Mouse (Mus musculus) stomach, embryonic 16.5 days (tissue): ENCODE results near the gene Nfya. TPM values are rescaled to one million over a fixed set of nuclear protein-coding genes. Genes with fewer than 3 reads are reported as not detected.

Experiments
- ATAC-seq: fragments of 200-750 bp; cut with Nextera tagmentation; 2 replicates; pipeline ENCODE4 v1.8.0; 2017; ENCODE audit warnings: moderate number of reproducible peaks, moderate TSS enrichment; ENCODE audit not compliant: insufficient read depth, low FRiP score
- H3K27ac ChIP-seq: fragments of 300-500 bp; sonication (generic); 2 replicates; pipeline ENCODE4 v1.5.1; 2014; ENCODE audit warnings: low read length
- H3K27me3 ChIP-seq: fragments of 300-500 bp; sonication (generic); 2 replicates; pipeline ENCODE4 v1.6.1; 2014; ENCODE audit warnings: low read length, control low read depth, mixed read lengths; ENCODE audit not compliant: control insufficient read depth, insufficient read depth
- H3K36me3 ChIP-seq: fragments of 300-500 bp; sonication (generic); 2 replicates; pipeline ENCODE4 v1.6.1; 2014; ENCODE audit warnings: low read length; ENCODE audit not compliant: control insufficient read depth, insufficient read depth
- H3K4me1 ChIP-seq: fragments of 300-500 bp; sonication (generic); 2 replicates; pipeline ENCODE4 v1.6.1; 2014; ENCODE audit warnings: low read length, control low read depth, mixed read lengths; ENCODE audit not compliant: control insufficient read depth, insufficient read depth
- H3K4me2 ChIP-seq: fragments of 300-500 bp; sonication (generic); 2 replicates; pipeline ENCODE4 v1.6.1; 2014; ENCODE audit warnings: low read depth, low read length, mixed read lengths
- H3K4me3 ChIP-seq: fragments of 300-500 bp; sonication (generic); replicated peaks from 2 replicates; pipeline ENCODE4 v1.5.1; 2014; ENCODE audit warnings: mild to moderate bottlenecking, low read length
- H3K9ac ChIP-seq: fragments of 300-500 bp; sonication (generic); 2 replicates; pipeline ENCODE4 v1.6.1; 2014; ENCODE audit warnings: low read length
- H3K9me3 ChIP-seq: fragments of 300-500 bp; sonication (generic); replicated peaks from 2 replicates; pipeline ENCODE4 v1.6.1; 2016; ENCODE audit warnings: low read length, control low read depth; ENCODE audit not compliant: control insufficient read depth
- WGBS: fragments of 180-500 bp; shearing (Covaris S2); extraction: QIAGEN DNeasy Blood & Tissue Kit; methylation state at CpG from one replicate; pipeline ENCODE4 v1.1.7; 2014; 5-methylcytosine and 5-hydroxymethylcytosine counted together
- polyA plus RNA-seq: library from polyadenylated mRNA; unstranded; fragments of >200 nt; fragmentation: Nextera tagmentation; extraction: Ambion mirVana; gene quantifications from 2 replicates; pipeline ENCODE4 v1.2.1, GENCODE M21; 2015

The Nfya gene
- polyA plus RNA-seq, 1 experiment from 2014 or later, result 11.3 TPM

DNA sequence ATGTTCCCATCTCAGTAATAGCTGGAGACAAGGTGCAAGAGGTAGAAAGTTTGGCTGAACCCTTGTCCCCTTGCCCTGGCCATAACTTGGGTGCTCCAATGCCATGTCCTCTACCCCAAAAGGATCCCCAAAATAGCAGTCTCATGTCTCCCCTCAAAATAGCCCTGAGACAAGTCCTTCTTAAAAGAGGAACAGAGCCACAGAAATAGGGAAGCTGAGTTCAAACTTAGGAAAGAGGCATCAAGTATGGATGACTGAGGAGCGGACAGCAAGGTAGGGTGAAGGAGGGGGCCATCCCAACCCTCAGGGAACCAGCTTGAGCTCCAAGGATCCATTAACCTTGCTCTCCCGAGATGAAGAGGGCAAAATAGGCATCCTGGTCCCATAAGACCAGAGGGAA, 62.4 kb downstream of the Nfya start:
- no peaks in the 10 kb centered on the region for H3K9me3 ChIP-seq

DNA sequence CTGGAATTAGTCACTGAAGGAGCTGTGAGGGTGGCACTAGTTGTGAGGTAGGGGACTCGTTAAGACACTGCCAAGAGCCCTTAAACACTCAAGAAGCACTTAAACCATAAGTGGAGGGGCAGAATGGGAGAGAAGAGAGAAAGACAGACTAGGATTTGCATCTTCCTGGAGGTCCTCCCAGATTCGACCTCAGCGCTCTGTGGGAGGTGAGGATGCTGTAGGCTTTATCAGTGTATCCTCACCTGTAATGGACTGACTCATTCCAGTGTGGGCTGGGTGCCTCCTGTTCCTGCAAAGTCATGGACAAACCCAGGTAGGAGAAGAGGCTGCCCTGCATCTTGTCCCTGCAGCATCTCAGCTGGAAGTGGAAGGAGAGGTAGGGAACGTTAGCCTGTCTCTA, 62.9 kb downstream of the Nfya start:
- no peak for ATAC-seq
- no peaks in the 10 kb centered on the region for H3K9me3 ChIP-seq
- H3K27me3 ChIP-seq, result no peaks in the 10 kb centered on the region
- 64% methylated on average over 4 of the region's 4 CpGs for WGBS
- no peak overlapping the region for H3K27ac ChIP-seq
- no peaks in the 10 kb centered on the region for H3K4me1 ChIP-seq
- H3K9ac ChIP-seq, result no peak overlapping the region
- H3K36me3 ChIP-seq, result no peaks in the 10 kb centered on the region
- no peak overlapping the region for H3K4me3 ChIP-seq
- H3K4me2 ChIP-seq, result no peak overlapping the region

More for the DNA sequence above, 62.4 kb downstream of the Nfya start:
- Histone ChIP-seq H3K9ac (no peak overlapping the region), H3K27me3 (no peaks in the 10 kb centered on the region), H3K27ac (no peak overlapping the region), H3K4me1 (no peaks in the 10 kb centered on the region), H3K4me2 (no peak overlapping the region), H3K4me3 (no peak overlapping the region), H3K36me3 (no peaks in the 10 kb centered on the region)
- ATAC-seq, result no peak
- WGBS, result 70% methylated on average over 2 of the region's 2 CpGs

DNA sequence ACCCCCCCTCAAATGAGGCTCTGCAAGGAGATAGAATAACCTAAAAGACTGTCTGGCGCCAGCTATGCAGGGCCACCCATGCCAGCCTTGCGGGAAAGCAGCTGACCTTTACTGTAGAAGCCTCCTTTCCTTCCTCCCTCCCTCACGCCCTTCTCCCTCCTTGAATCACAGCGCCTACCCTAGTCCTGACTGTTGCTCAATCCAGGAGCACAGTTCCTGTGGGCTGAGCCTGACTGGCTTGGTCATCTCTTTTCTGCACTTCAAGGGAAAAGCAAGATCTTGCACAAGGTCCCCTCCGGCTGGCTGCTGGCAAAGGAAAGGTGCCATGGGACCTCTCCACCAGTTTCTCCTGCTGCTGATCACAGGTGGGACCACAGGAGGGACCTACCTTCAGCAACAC, 63.5 kb downstream of the Nfya start, which contains the start of gene Trem2:
Trem2 (plus strand) TSS at position 171 of the 400 bp plus-strand sequence.
- no peak within 1 kb of the TSS for H3K4me3 ChIP-seq
- no peaks in the 10 kb centered on the region for H3K9me3 ChIP-seq
- H3K36me3 ChIP-seq, result no peaks in the 10 kb centered on the region
- no peak for ATAC-seq
- H3K9ac ChIP-seq, result no peak within 1 kb of the TSS
- no peak within 1 kb of the TSS for H3K4me2 ChIP-seq
- WGBS, result 76% methylated on average over 5 of the region's 5 CpGs
- no peaks in the 10 kb centered on the region for H3K4me1 ChIP-seq
- no peaks in the 10 kb centered on the region for H3K27me3 ChIP-seq
- H3K27ac ChIP-seq, result no peak within 1 kb of the TSS

DNA sequence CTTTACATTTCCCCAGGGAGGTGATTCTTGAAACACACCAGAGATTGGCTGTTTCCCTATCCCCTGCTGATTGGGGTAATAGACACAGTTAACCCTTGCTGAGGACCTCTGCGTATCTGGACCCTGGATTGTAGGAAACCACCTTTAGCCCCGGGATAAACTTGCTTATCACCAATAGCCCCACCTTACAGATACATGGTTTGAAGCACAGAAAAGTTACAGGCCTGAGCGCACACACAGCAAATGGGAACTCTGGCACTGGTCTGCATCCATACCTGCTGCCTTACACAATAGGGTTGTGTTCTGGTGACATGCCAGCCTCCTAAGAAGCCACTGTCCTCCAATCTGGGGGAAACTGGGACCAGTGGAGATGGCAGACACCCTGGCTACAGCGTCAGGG, 63.9 kb downstream of the Nfya start:
- no peak for ATAC-seq
- H3K4me3 ChIP-seq, result no peak overlapping the region
- no peak overlapping the region for H3K27ac ChIP-seq

DNA sequence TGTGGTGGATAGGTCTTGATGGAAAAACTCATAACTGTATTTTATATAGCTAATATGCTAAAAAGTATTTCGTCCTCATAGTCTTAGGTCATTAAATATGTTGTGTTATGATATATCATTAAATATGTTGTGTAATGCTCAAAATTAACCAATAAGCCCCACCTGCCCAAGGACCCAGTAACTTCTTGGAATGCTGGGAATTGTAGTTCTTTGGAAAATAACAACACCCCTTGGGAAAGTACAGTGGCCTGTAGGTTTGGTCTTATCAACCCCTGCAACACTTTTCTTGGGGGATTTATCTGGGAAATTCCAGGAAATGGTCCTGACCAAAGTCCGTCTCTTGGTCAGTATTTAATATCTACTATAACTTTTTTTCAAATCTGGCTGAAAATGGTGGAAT, 66.6 kb downstream of the Nfya start:
- 82% methylated on average over 2 of the region's 2 CpGs for WGBS
- no peaks in the 10 kb centered on the region for H3K36me3 ChIP-seq

More for the DNA sequence above, 63.9 kb downstream of the Nfya start:
- 77% methylated on average over 4 of the region's 4 CpGs for WGBS
- no peaks in the 10 kb centered on the region for H3K9me3 ChIP-seq
- no peaks in the 10 kb centered on the region for H3K27me3 ChIP-seq
- no peak overlapping the region for H3K9ac ChIP-seq
- H3K36me3 ChIP-seq, result no peaks in the 10 kb centered on the region
- H3K4me2 ChIP-seq, result no peak overlapping the region
- no peaks in the 10 kb centered on the region for H3K4me1 ChIP-seq

DNA sequence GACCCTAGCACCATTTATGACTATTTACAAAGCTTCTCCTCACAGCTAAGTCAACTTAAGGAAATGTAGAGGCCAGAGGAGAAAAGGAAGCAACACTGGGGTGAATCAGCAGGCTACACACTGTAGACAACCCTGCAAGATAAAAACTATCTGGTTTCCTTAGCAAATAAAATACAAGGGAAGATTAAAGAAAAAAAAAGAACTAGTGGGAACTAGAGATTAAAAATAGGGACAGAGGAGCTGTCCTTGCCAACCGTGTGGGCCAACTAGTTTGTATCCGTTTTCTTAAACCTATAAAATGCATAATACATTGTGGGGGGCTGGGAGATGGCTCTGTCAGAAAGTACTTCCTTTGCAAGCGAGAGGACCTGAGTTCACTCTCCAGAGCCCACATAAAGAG, 67.8 kb downstream of the Nfya start:
- H3K9me3 ChIP-seq, result no peaks in the 10 kb centered on the region
- no peak overlapping the region for H3K4me2 ChIP-seq
- WGBS, result 49% methylated on average over 3 of the region's 3 CpGs
- no peak overlapping the region for H3K27ac ChIP-seq
- no peaks in the 10 kb centered on the region for H3K36me3 ChIP-seq
- no peak for ATAC-seq
- H3K4me1 ChIP-seq, result no peaks in the 10 kb centered on the region
- no peaks in the 10 kb centered on the region for H3K27me3 ChIP-seq
- H3K4me3 ChIP-seq, result no peak overlapping the region
- H3K9ac ChIP-seq, result no peak overlapping the region

More for the DNA sequence above, 66.6 kb downstream of the Nfya start:
- Histone ChIP-seq H3K27ac (no peak overlapping the region), H3K4me2 (no peak overlapping the region), H3K4me3 (no peak overlapping the region), H3K9me3 (no peaks in the 10 kb centered on the region), H3K4me1 (no peaks in the 10 kb centered on the region), H3K27me3 (no peaks in the 10 kb centered on the region), H3K9ac (no peak overlapping the region)
- no peak for ATAC-seq

DNA sequence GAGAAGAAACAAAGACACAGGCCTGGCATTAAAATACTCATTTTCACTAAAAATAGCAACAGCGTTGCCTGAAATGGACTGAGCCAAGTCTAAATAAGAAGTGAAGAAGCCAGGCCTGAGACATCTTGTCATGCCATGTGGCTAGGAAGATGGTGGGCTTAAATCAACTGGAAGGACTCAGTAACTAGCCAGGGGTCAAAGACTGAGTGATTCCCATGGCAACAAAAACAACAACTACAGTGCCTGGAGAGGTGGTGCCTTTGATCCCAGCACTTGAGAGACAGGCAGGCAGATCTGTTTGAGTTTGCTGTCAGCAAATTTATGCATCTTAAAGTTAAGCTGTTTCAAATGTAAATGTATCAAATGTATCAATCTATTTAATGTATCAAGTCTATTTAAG, 69.4 kb downstream of the Nfya start:
- WGBS, result 57% methylated on average over 1 of the region's 1 CpGs
- Histone ChIP-seq H3K27me3 (no peaks in the 10 kb centered on the region), H3K4me1 (no peaks in the 10 kb centered on the region), H3K9ac (no peak overlapping the region), H3K36me3 (no peaks in the 10 kb centered on the region), H3K4me3 (no peak overlapping the region), H3K9me3 (no peaks in the 10 kb centered on the region), H3K4me2 (no peak overlapping the region), H3K27ac (no peak overlapping the region)
- ATAC-seq, result no peak

Other genes starting within 250 kb of the Nfya start
- 0.41 and 0.48 TPM in 2 replicates for gene A530064D06Rik, start 242.6 kb downstream of the Nfya start, polyA plus RNA-seq
- gene Trem1, start 177.1 kb downstream of the Nfya start, polyA plus RNA-seq, result 0.10 and 0.48 TPM in 2 replicates
- 0.94 and 1.1 TPM in 2 replicates for gene Trem3, start 162.1 kb downstream of the Nfya start, polyA plus RNA-seq
- 1.2 and 1.7 TPM in 2 replicates for gene Treml4, start 145.6 kb downstream of the Nfya start, polyA plus RNA-seq
- 0.24 and 0.48 TPM in 2 replicates for gene Treml2, start 110.4 kb downstream of the Nfya start, polyA plus RNA-seq
- gene B430306N03Rik, start 93.8 kb downstream of the Nfya start, polyA plus RNA-seq, result 0.41 and 0.57 TPM in 2 replicates
- 2.3 and 3.5 TPM in 2 replicates for gene Trem2, start 63.5 kb downstream of the Nfya start, polyA plus RNA-seq
- 0.49 and 0.53 TPM in 2 replicates for gene Treml1, start 50.0 kb downstream of the Nfya start, polyA plus RNA-seq
- 54.4 and 54.5 TPM in 2 replicates for gene Oard1, start 108 bp upstream of the Nfya start, polyA plus RNA-seq
- 5.6 and 31.0 TPM in 2 replicates for gene Apobec2, start 23.0 kb upstream of the Nfya start, polyA plus RNA-seq
- gene Tspo2, start 41.6 kb upstream of the Nfya start, polyA plus RNA-seq, result 8.1 and 8.5 TPM in 2 replicates
- gene Unc5cl, start 45.0 kb upstream of the Nfya start, polyA plus RNA-seq, result 13.7 and 13.8 TPM in 2 replicates